Mouse (Mus musculus): Measurements from ENCODE around the gene B3galt6.

DNA sequence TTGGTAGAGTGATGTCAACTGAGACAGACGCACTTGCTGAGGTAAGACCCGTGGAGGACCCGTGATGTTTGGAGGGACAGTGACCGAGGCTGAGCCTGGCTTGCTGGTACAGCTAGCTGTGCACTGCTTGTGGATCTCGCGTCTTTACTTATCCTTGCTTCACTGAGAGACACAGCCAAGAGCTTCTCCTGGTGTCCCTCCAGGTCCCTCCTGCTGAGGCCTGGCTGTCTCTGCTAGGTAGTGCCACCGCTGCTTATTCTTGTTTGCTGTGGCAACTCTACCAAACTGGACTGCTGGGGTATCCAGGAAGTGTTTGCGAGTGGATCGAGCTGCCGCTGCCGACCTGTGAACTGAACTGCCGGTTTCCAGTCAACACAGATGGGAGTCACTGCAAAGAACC, 27.3 kb upstream of the B3galt6 start:
- TF ChIP-seq CTCF (IDR thresholded peaks at IDR 0.05; ENCODE audit: extremely low read depth, insufficient read depth, insufficient read length, insufficient replicate concordance) (no peak), POLR2A (IDR thresholded peaks at IDR 0.05; ENCODE audit: low read depth, low read length) (no peak)
